Mouse (Mus musculus): ENCODE measurements around the gene Itgbl1. TPM values are rescaled to one million over a fixed set of nuclear protein-coding genes. Genes with fewer than 3 reads are reported as not detected.

Gene Itgbl1
- polyA plus RNA-seq, 1 experiment from 2014 or later = 8.4 TPM

DNA sequence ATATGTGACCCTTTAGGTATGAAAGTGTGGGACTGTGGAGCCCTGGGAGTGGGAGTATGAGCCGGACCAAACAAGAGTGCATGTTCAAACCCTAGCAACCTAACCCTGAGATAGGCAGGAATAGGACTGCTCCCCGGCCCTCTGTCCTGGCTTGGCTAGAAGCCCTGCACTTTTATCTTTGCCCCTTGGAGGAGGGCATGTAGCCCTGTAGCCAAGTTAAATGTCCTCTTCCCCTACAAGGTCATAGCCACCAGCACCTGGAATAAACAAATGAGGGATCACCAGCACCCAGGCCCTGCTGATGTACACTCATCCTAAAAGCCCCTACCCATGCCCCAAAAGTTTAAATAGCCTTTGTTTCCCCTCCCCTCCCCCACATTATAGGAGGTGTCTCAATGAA is 18.3 kb downstream of the Itgbl1 start:
- H3K9me3 ChIP-seq (ENCODE audit: control insufficient read depth, low read length) = no peaks in the 10 kb centered on the region
- DNase-seq (ENCODE audit: low spot score) = no peak
- H3K27me3 ChIP-seq (replicated peaks; ENCODE audit: control insufficient read depth, insufficient read depth, low read length) = no peaks in the 10 kb centered on the region
- no peak overlapping the region for H3K27ac ChIP-seq (replicated peaks; ENCODE audit: low read depth, low read length)
- ATAC-seq (ENCODE audit: low read depth) = no peak
- no peak overlapping the region for H3K9ac ChIP-seq (ENCODE audit: low read depth, low read length)
- 77% methylated on average over 2 of the region's 2 CpGs for WGBS
- H3K4me2 ChIP-seq (ENCODE audit: low read depth, low read length) = no peak overlapping the region
- H3K4me3 ChIP-seq (ENCODE audit: low read depth, low read length) = no peak overlapping the region
- H3K4me1 ChIP-seq (ENCODE audit: control insufficient read depth, insufficient read depth, low read length) = no peaks in the 10 kb centered on the region
- H3K36me3 ChIP-seq (ENCODE audit: control insufficient read depth, insufficient read depth, low read length) = no peaks in the 10 kb centered on the region

DNA sequence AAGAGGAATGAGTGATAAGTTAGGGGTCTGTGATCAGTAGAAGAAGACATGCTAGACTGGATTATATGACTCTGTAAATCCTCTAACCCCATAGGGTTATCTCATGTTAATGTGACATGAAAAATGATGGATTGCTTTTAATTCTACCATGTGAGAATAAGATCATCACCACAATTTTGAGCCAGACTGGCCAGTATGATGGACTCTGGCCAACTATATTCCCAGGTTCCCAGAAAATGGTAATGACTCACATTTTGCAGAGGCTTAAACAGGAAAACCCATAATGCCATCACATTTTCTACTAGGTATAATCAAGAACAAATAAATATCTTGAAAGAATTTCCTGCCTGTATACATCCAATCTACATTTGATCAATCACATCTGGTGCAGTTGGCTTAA is 55.0 kb downstream of the Itgbl1 start:
- Histone ChIP-seq H3K27me3 (replicated peaks; ENCODE audit: control insufficient read depth, insufficient read depth, low read length) (no peaks in the 10 kb centered on the region), H3K9me3 (ENCODE audit: control insufficient read depth, low read length) (no peaks in the 10 kb centered on the region), H3K4me2 (ENCODE audit: low read depth, low read length) (no peak overlapping the region), H3K27ac (replicated peaks; ENCODE audit: low read depth, low read length) (no peak overlapping the region), H3K36me3 (ENCODE audit: control insufficient read depth, insufficient read depth, low read length) (no peaks in the 10 kb centered on the region), H3K4me1 (ENCODE audit: control insufficient read depth, insufficient read depth, low read length) (no peaks in the 10 kb centered on the region), H3K4me3 (ENCODE audit: low read depth, low read length) (no peak overlapping the region), H3K9ac (ENCODE audit: low read depth, low read length) (no peak overlapping the region)
- ATAC-seq (ENCODE audit: low read depth) (no peak), DNase-seq (ENCODE audit: low spot score) (no peak)

DNA sequence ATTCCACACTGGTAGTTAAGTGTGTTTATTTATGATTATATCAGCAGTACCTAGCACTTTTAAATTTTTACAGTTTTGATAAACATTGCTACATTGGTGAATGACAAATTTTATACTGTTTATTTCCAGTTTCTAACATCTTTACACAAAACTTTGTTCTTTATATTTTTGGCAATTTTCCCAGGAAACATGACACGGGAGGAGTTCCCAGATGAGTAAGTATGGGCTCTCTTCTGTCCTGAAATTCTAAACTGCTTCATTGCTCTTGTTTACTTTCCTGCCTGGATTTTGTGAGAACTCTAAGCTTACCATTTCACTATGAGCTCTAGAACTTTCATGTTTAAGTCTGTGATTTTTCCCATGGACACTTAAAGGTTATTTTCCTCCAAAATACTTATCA is 82.3 kb downstream of the Itgbl1 start:
- Histone ChIP-seq H3K9ac (ENCODE audit: low read depth, low read length) (no peak overlapping the region), H3K4me2 (ENCODE audit: low read depth, low read length) (no peak overlapping the region), H3K4me1 (ENCODE audit: control insufficient read depth, insufficient read depth, low read length) (no peaks in the 10 kb centered on the region), H3K27me3 (replicated peaks; ENCODE audit: control insufficient read depth, insufficient read depth, low read length) (no peaks in the 10 kb centered on the region), H3K4me3 (ENCODE audit: low read depth, low read length) (no peak overlapping the region), H3K9me3 (ENCODE audit: control insufficient read depth, low read length) (no peaks in the 10 kb centered on the region), H3K27ac (replicated peaks; ENCODE audit: low read depth, low read length) (no peak overlapping the region), H3K36me3 (ENCODE audit: control insufficient read depth, insufficient read depth, low read length) (no peaks in the 10 kb centered on the region)
- 36% methylated on average over 1 of the region's 1 CpGs for WGBS
- no peak for ATAC-seq (ENCODE audit: low read depth)
- DNase-seq (ENCODE audit: low spot score) = peak; percentile 9

DNA sequence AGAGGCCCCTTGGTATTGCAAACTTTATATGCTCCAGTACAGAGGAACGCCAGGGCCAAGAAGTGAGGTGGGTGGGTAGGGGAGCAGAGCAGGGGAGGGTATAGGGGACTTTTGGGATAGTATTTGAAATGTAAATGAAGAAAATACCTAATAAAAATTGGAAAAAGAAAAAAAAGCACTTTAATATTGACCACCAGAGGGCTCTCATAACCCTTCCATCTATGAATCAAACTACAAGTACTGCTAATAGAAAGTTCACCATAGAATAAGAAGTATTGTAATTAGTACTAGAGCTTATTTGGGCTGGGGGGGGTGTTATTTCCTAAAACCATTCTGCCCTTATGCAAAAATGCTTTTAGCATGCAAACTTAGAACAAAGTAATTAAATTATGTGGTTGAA is 91.2 kb downstream of the Itgbl1 start:
- no peaks in the 10 kb centered on the region for H3K9me3 ChIP-seq (ENCODE audit: control insufficient read depth, low read length)
- no peak for DNase-seq (ENCODE audit: low spot score)

DNA sequence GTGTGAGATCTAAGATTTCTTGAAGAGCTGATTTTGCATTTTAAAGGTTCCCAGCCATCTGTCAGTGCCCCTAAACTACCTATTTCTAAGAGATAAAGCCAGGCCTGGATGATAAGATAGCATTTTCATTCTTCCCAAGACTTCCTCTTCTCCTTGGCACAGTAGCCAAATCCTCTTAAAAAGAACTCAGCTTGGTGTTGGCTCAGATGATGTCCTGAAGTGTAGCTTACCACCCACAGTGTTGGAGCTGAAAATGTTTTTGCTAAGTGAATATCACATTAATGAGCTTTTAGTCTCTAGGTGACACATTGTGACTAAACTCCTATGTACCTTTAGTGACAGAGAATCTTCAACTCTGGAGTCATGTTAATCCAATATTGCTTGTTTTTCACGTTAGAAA is 99.8 kb downstream of the Itgbl1 start:
- H3K27ac ChIP-seq (replicated peaks; ENCODE audit: low read depth, low read length) = no peak overlapping the region
- no peaks in the 10 kb centered on the region for H3K9me3 ChIP-seq (ENCODE audit: control insufficient read depth, low read length)
- H3K27me3 ChIP-seq (replicated peaks; ENCODE audit: control insufficient read depth, insufficient read depth, low read length) = no peaks in the 10 kb centered on the region
- H3K4me2 ChIP-seq (ENCODE audit: low read depth, low read length) = no peak overlapping the region
- no peaks in the 10 kb centered on the region for H3K36me3 ChIP-seq (ENCODE audit: control insufficient read depth, insufficient read depth, low read length)
- ATAC-seq (ENCODE audit: low read depth) = no peak
- H3K4me3 ChIP-seq (ENCODE audit: low read depth, low read length) = no peak overlapping the region
- H3K9ac ChIP-seq (ENCODE audit: low read depth, low read length) = no peak overlapping the region
- WGBS = 42% methylated on average over 1 of the region's 1 CpGs
- no peak for DNase-seq (ENCODE audit: low spot score)
- no peaks in the 10 kb centered on the region for H3K4me1 ChIP-seq (ENCODE audit: control insufficient read depth, insufficient read depth, low read length)

More for the DNA sequence above, 91.2 kb downstream of the Itgbl1 start:
- Histone ChIP-seq H3K4me1 (ENCODE audit: control insufficient read depth, insufficient read depth, low read length) (no peaks in the 10 kb centered on the region), H3K4me2 (ENCODE audit: low read depth, low read length) (no peak overlapping the region), H3K4me3 (ENCODE audit: low read depth, low read length) (no peak overlapping the region), H3K27me3 (replicated peaks; ENCODE audit: control insufficient read depth, insufficient read depth, low read length) (no peaks in the 10 kb centered on the region), H3K9ac (ENCODE audit: low read depth, low read length) (no peak overlapping the region), H3K27ac (replicated peaks; ENCODE audit: low read depth, low read length) (no peak overlapping the region), H3K36me3 (ENCODE audit: control insufficient read depth, insufficient read depth, low read length) (no peaks in the 10 kb centered on the region)
- no peak for ATAC-seq (ENCODE audit: low read depth)
- 76% methylated on average over 1 of the region's 1 CpGs for WGBS

DNA sequence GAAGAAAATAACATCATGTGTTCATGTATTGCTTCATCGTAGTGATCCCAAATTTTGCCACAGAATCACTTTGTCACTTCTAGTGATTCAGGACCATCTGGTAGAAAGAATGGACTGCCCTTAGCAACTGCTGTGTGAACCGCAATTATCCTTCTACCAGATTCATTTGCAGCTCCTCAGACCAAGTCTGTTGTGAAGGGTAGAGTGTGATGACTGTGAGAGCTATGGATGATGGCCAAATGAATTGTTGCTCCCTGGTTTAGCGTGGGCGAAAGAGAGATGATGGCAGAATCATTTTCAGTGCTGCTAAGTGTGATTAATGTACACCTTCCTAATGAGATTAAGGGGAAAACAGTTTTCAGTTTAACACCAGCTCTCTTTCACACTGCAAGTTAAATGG is 100.3 kb downstream of the Itgbl1 start:
- H3K9ac ChIP-seq (ENCODE audit: low read depth, low read length) = no peak overlapping the region
- H3K4me1 ChIP-seq (ENCODE audit: control insufficient read depth, insufficient read depth, low read length) = no peaks in the 10 kb centered on the region
- H3K4me3 ChIP-seq (ENCODE audit: low read depth, low read length) = no peak overlapping the region
- no peaks in the 10 kb centered on the region for H3K27me3 ChIP-seq (replicated peaks; ENCODE audit: control insufficient read depth, insufficient read depth, low read length)
- 91% methylated on average over 4 of the region's 4 CpGs for WGBS
- H3K9me3 ChIP-seq (ENCODE audit: control insufficient read depth, low read length) = no peaks in the 10 kb centered on the region
- no peak overlapping the region for H3K4me2 ChIP-seq (ENCODE audit: low read depth, low read length)
- ATAC-seq (ENCODE audit: low read depth) = no peak
- no peaks in the 10 kb centered on the region for H3K36me3 ChIP-seq (ENCODE audit: control insufficient read depth, insufficient read depth, low read length)
- H3K27ac ChIP-seq (replicated peaks; ENCODE audit: low read depth, low read length) = no peak overlapping the region
- no peak for DNase-seq (ENCODE audit: low spot score)

DNA sequence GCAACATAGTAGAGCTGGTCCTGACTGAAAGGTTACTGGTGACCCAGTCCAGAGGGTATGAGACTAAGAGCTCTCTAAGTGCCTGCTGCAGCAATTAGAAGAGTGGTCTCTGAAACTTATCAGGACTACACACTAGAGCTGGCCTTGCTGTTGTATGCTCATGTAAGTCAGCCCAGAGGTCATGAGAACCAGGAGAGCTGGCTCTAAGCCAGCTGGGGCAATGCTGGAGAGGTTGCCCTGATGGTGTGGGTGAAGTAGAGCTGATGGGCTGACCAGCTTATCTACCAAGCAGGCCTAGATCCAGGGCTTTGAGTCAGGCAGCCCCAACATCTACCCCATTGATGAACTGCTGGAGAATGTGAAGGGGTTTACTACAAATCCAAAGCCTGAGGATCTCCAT is 142.0 kb downstream of the Itgbl1 start:
- no peak overlapping the region for H3K4me2 ChIP-seq (ENCODE audit: low read depth, low read length)
- H3K36me3 ChIP-seq (ENCODE audit: control insufficient read depth, insufficient read depth, low read length) = no peaks in the 10 kb centered on the region
- ATAC-seq (ENCODE audit: low read depth) (no peak), DNase-seq (ENCODE audit: low spot score) (no peak)
- H3K9ac ChIP-seq (ENCODE audit: low read depth, low read length) = no peak overlapping the region
- H3K4me3 ChIP-seq (ENCODE audit: low read depth, low read length) = no peak overlapping the region
- H3K27me3 ChIP-seq (replicated peaks; ENCODE audit: control insufficient read depth, insufficient read depth, low read length) = no peaks in the 10 kb centered on the region
- no peaks in the 10 kb centered on the region for H3K9me3 ChIP-seq (ENCODE audit: control insufficient read depth, low read length)
- H3K27ac ChIP-seq (replicated peaks; ENCODE audit: low read depth, low read length) = no peak overlapping the region
- no peaks in the 10 kb centered on the region for H3K4me1 ChIP-seq (ENCODE audit: control insufficient read depth, insufficient read depth, low read length)

DNA sequence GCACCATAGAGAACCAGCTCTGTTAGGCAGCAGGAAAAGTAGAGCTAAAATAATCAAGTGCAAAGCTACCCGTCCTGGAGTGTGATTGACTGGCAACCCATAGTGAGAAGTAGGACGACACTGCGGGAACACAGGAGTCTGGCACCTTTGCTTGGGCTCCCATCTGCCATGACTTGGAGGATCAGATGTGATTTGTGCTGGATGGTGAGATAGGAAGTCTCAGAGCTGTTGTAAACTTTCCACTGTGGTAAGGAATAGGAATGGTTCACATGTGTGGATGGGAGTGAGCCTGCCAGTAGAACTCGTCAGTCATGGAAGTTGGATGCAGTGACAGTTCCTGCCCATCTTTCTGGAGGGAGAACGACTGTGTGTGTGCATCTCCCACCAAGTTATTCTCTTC is 177.9 kb downstream of the Itgbl1 start:
- no peak for DNase-seq (ENCODE audit: low spot score)
- no peak overlapping the region for H3K4me3 ChIP-seq (ENCODE audit: low read depth, low read length)
- H3K4me2 ChIP-seq (ENCODE audit: low read depth, low read length) = no peak overlapping the region
- H3K36me3 ChIP-seq (ENCODE audit: control insufficient read depth, insufficient read depth, low read length) = no peaks in the 10 kb centered on the region
- ATAC-seq (ENCODE audit: low read depth) = no peak
- no peak overlapping the region for H3K9ac ChIP-seq (ENCODE audit: low read depth, low read length)
- 73% methylated on average over 5 of the region's 5 CpGs for WGBS
- H3K4me1 ChIP-seq (ENCODE audit: control insufficient read depth, insufficient read depth, low read length) = no peaks in the 10 kb centered on the region
- H3K9me3 ChIP-seq (ENCODE audit: control insufficient read depth, low read length) = no peaks in the 10 kb centered on the region
- no peak overlapping the region for H3K27ac ChIP-seq (replicated peaks; ENCODE audit: low read depth, low read length)
- no peaks in the 10 kb centered on the region for H3K27me3 ChIP-seq (replicated peaks; ENCODE audit: control insufficient read depth, insufficient read depth, low read length)

DNA sequence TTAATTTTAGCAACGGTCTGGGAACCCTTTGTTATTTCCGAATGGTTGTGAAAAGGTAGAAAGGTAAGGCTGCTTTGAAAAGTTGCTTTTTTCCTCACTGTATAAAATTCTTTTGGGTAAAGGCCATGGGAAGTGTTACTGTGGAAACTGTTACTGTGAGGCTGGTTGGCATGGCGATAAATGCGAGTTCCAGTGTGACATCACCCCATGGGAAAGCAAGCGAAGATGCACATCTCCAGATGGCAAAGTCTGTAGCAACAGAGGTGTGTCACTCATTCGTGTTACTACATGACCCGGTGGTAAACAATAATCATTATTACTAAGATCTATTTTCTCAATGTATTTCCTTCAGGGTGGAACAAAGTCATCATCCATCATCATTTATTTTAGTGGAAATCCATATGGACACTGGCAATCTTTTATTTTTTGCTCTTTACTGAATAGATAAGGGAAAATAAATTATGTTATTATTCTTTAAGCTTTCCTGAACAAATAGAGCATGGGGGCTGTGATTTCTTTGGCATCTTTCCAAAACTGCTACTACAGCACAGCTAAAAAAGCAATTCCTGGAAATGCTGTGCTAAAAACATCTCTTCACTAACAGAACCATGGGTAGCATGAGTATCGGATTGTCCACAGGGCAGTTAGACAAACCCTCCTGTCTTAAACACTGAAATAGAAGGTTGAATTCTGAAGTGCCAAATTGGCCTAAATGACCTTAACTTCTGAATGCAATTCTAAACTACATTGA is 184.1 kb downstream of the Itgbl1 start:
- peak; percentile 84 for ATAC-seq (ENCODE audit: low read depth)
- Histone ChIP-seq H3K4me3 (ENCODE audit: low read depth, low read length) (no peak overlapping the region), H3K9me3 (ENCODE audit: control insufficient read depth, low read length) (no peaks in the 10 kb centered on the region), H3K4me1 (ENCODE audit: control insufficient read depth, insufficient read depth, low read length) (no peaks in the 10 kb centered on the region), H3K27ac (replicated peaks; ENCODE audit: low read depth, low read length) (no peak overlapping the region), H3K4me2 (ENCODE audit: low read depth, low read length) (no peak overlapping the region), H3K36me3 (ENCODE audit: control insufficient read depth, insufficient read depth, low read length) (no peaks in the 10 kb centered on the region), H3K27me3 (replicated peaks; ENCODE audit: control insufficient read depth, insufficient read depth, low read length) (no peaks in the 10 kb centered on the region), H3K9ac (ENCODE audit: low read depth, low read length) (no peak overlapping the region)
- WGBS = 68% methylated on average over 8 of the region's 8 CpGs
- DNase-seq (ENCODE audit: low spot score) = peak; percentile 45

Measured in embryonic facial prominence, embryonic 14.5 days (tissue).